Mouse (Mus musculus): ENCODE results near the gene Phactr3.

- no peak for TF ChIP-seq CTCF (IDR thresholded peaks at IDR 0.05; ENCODE audit: low read depth)
- TF ChIP-seq EP300 (IDR thresholded peaks at IDR 0.05; ENCODE audit: low read depth), result no peak
These were observed 35.4 kb downstream of the Phactr3 start for GRCm38 (mm10) chr2:178154129-178154528.

Data from liver, embryonic 14.5 days (tissue).